Mouse (Mus musculus) heart, adult 2 months (tissue): ENCODE data around the gene Kcnmb3. TPM values are rescaled to one million over a fixed set of nuclear protein-coding genes. Genes with fewer than 3 reads are reported as not detected.

Experiments
- DNase-seq, 2 experiments: peaks; one replicate each; pipeline ENCODE4 v3.0.0; 2021
- H3K27ac ChIP-seq: fragments of 200-600 bp; 2 replicates; pipeline ENCODE4 v1.8.1; 2022
- H3K27me3 ChIP-seq: fragments of 200-500 bp; 2 replicates; pipeline ENCODE4 v1.6.1; 2012; ENCODE audit warnings: mild to moderate bottlenecking, low read length, inconsistent platforms, mixed read lengths; ENCODE audit not compliant: control insufficient read depth, insufficient read depth
- H3K36me3 ChIP-seq: fragments of 200-500 bp; 2 replicates; pipeline ENCODE4 v1.6.1; 2012; ENCODE audit warnings: low read length, inconsistent platforms; ENCODE audit not compliant: control insufficient read depth, insufficient read depth
- H3K4me1 ChIP-seq: fragments of 200-500 bp; 2 replicates; pipeline ENCODE4 v1.6.1; 2011; ENCODE audit warnings: low read length; ENCODE audit not compliant: control insufficient read depth, insufficient read depth
- H3K4me3 ChIP-seq: fragments of 200-600 bp; 2 replicates; pipeline ENCODE4 v1.8.1; 2022
- H3K79me2 ChIP-seq: fragments of 200-500 bp; replicated peaks from 2 replicates; pipeline ENCODE4 v1.6.1; 2012; ENCODE audit warnings: mild to moderate bottlenecking, inconsistent platforms, low read length, moderate library complexity, mixed read lengths; ENCODE audit not compliant: control insufficient read depth, insufficient read depth
- H3K9ac ChIP-seq: fragments of 200-500 bp; 2 replicates; pipeline ENCODE4 v1.6.1; 2012; ENCODE audit warnings: low read depth, mild to moderate bottlenecking, control low read depth, inconsistent platforms, low read length, mixed read lengths
- CTCF ChIP-seq: fragments of 200-600 bp; IDR thresholded peaks from 2 replicates; pipeline ENCODE4 v1.8.1; 2022; ENCODE audit warnings: antibody characterized with exemption, mild to moderate bottlenecking, moderate library complexity
- EP300 ChIP-seq: fragments of 200-500 bp; IDR thresholded peaks from 2 replicates; pipeline ENCODE4 v1.6.1; 2011; ENCODE audit warnings: low read depth, low read length, control low read depth; ENCODE audit not compliant: insufficient read depth
- POLR2A ChIP-seq: fragments of 200-500 bp; IDR thresholded peaks from 2 replicates; pipeline ENCODE4 v1.6.1; 2011; ENCODE audit warnings: mild to moderate bottlenecking, low read depth, low read length, control low read depth; ENCODE audit not compliant: insufficient read depth
- WGBS: fragments of 180-500 bp; shearing (Covaris S2); methylation state at CpG from one replicate; pipeline ENCODE4 v1.1.7; 2018; 5-methylcytosine and 5-hydroxymethylcytosine counted together
- intact Hi-C: fragments of 180-260 bp; cut with DNase I; formaldehyde crosslinking; loops from one replicate; pipeline ENCODE4 v1.15.1; 2025
- polyA plus RNA-seq: library from polyadenylated mRNA; depleted of rRNA; stranded (reverse); fragments of >200 nt; gene quantifications from 2 replicates; pipeline ENCODE4 v1.2.3, GENCODE M21; 2012
- total RNA-seq, 2 experiments: library from RNA; stranded (reverse); gene quantifications; 2 replicates each; pipeline ENCODE4 v1.2.3; 2021

Gene Kcnmb3
- total and polyA plus RNA-seq, 3 experiments = not detected

DNA sequence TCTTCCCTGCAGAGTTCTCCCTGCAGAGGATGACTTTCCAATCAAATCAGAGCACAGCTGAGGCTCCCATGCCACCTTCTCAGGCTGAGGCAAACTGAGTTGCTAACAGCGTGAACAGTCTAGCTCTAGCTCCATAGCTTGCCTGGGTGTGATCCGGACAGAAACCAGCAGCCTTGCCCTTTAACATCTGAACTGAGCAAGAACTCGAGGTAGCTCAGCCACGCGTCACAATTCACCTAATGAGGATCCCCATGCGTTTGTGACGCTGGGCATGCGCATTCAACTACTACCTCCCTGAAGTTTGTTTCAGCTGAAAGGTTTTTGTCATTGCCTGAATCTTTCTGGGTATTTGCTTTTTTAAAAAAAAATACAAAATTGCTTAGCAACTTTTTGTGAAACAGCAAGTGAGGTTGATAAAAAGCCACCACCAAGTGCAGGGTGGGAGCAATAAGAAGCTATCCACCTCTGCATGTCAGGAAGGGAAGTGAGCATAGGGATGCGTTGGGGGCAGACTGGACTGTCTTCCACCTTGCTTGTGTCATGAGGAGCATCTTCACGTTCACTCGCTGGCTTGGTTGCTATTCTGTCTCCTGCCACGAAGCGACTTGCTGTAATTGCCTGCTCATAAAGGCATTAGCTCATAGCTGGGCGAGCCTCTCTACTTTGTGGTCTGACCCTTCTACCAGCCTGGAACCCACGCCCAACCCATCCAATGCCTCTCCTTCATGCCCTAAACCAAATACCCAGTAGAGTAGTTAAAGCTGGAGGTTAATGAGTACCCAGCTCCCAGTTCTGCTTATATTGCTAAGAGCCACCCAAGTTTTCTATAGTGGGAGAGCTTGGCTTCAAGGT lies 1.7 kb downstream of the Kcnmb3 start:
- H3K27ac ChIP-seq = no peak overlapping the region
- no peaks in the 10 kb centered on the region for H3K79me2 ChIP-seq
- TF ChIP-seq CTCF = no peak
- H3K9ac ChIP-seq = no peak overlapping the region
- 80% methylated on average over 15 of the region's 15 CpGs for WGBS
- no peaks in the 10 kb centered on the region for H3K27me3 ChIP-seq
- H3K36me3 ChIP-seq = no peaks in the 10 kb centered on the region
- H3K4me1 ChIP-seq = no peaks in the 10 kb centered on the region
- DNase-seq = peak in 1 of 2 experiments; percentile 29
- intact Hi-C loops = no loop called here
- H3K4me3 ChIP-seq = no peak overlapping the region

DNA sequence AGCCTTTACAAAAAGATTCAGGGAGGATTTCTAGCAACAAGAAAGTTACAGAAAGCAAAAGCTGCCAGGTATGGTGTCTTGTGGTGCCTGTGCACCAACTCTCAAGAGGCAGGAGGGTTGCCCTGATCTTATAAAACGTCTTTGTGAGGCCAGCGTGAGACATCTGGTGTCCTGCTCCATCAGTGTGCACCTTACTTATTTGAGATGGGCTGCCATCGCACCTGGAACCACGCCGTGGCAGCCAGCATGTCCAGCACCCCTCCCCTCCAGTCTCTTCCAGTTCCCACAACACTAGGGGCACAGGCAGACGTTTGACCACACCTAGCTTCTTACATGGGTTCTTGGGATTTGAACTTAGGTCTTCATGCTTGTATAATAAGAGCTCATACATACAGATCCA lies 3.9 kb downstream of the Kcnmb3 start:
- Histone ChIP-seq H3K79me2 (no peaks in the 10 kb centered on the region), H3K27ac (no peak overlapping the region), H3K9ac (no peak overlapping the region), H3K36me3 (no peaks in the 10 kb centered on the region), H3K4me3 (no peak overlapping the region), H3K4me1 (no peaks in the 10 kb centered on the region), H3K27me3 (no peaks in the 10 kb centered on the region)
- TF ChIP-seq EP300 (no peak), POLR2A (no peak), CTCF (no peak)
- intact Hi-C loops = no loop called here
- no peak for DNase-seq
- WGBS = 82% methylated on average over 6 of the region's 6 CpGs

DNA sequence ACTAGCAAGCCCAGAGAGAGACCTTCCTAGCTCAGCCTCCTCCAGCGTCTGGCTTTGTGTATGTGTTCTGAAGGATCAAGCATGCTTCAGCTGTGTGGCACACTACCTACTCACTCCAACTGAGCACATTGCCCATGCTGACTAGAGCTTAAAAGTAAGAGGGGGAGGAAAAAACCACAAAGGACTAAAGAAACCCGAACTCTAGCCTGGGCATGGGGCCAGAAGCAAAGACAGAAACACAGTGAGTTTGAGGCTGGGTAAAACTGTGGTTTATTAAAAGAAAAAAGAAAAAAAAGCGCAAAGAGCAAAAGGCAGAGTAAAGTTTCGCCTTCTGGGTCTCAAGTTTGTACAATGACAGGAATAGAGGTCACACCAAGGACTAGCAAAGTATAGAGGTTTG lies 5.5 kb downstream of the Kcnmb3 start:
- intact Hi-C loops = no loop called here
- no peaks in the 10 kb centered on the region for H3K27me3 ChIP-seq
- TF ChIP-seq CTCF (no peak), EP300 (no peak), POLR2A (no peak)
- no peak for DNase-seq
- no peaks in the 10 kb centered on the region for H3K36me3 ChIP-seq
- H3K9ac ChIP-seq = no peak overlapping the region
- no peaks in the 10 kb centered on the region for H3K79me2 ChIP-seq
- 67% methylated on average over 4 of the region's 4 CpGs for WGBS
- no peak overlapping the region for H3K27ac ChIP-seq
- no peaks in the 10 kb centered on the region for H3K4me1 ChIP-seq
- no peak overlapping the region for H3K4me3 ChIP-seq

DNA sequence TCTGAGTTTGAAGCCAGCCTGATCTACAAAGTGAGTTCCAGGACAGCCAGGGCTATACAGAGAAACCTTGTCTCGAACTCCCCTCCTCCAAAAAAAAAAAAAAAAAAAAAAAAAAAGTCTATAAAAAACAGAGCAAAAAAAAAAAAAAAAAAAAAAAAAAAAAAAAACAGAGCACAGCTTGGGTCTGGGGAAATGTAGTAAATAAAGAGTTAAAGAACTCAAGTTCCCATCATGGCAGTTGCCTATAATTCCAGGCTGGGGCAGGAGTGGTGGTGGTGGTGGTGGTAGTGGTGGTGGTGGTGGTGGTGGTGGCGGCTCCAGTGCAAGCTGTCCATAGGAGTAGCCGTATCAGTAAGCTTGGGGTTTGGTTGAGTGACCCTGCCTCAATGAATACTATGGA lies 9.0 kb downstream of the Kcnmb3 start:
- WGBS = 78% methylated on average over 3 of the region's 3 CpGs
- no peaks in the 10 kb centered on the region for H3K79me2 ChIP-seq
- H3K36me3 ChIP-seq = no peaks in the 10 kb centered on the region
- H3K27me3 ChIP-seq = no peaks in the 10 kb centered on the region
- TF ChIP-seq EP300 (no peak), CTCF (no peak), POLR2A (no peak)
- DNase-seq = no peak
- H3K27ac ChIP-seq = no peak overlapping the region
- no peak overlapping the region for H3K4me3 ChIP-seq
- no peak overlapping the region for H3K9ac ChIP-seq
- no peaks in the 10 kb centered on the region for H3K4me1 ChIP-seq
- intact Hi-C loops = no loop called here

DNA sequence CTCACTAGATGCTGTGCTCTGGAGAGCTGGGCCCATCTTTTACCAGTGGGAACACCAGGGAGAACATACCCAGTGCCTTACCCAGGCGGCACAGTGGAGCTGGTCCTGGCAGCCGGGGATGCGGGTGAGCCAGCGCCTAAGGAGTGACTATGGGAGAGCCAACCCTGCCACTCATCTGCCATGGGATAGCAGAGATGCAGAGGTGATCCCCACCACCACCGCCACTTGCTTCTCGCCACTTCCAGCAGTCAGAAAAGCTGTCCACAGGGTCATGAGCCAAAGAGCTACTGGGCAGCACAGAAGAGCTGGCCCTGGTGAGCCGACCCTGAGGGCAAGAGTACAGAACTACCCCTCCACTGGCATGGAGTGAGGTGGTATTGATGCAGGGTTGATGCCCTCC lies 12.1 kb downstream of the Kcnmb3 start:
- H3K4me3 ChIP-seq = no peak overlapping the region
- TF ChIP-seq CTCF = no peak
- TF ChIP-seq EP300 = no peak
- TF ChIP-seq POLR2A = no peak
- H3K27me3 ChIP-seq = no peaks in the 10 kb centered on the region
- intact Hi-C loops = no loop called here
- 84% methylated on average over 7 of the region's 7 CpGs for WGBS
- DNase-seq = no peak
- no peaks in the 10 kb centered on the region for H3K36me3 ChIP-seq
- H3K4me1 ChIP-seq = no peaks in the 10 kb centered on the region
- no peak overlapping the region for H3K9ac ChIP-seq
- no peak overlapping the region for H3K27ac ChIP-seq
- H3K79me2 ChIP-seq = no peaks in the 10 kb centered on the region

DNA sequence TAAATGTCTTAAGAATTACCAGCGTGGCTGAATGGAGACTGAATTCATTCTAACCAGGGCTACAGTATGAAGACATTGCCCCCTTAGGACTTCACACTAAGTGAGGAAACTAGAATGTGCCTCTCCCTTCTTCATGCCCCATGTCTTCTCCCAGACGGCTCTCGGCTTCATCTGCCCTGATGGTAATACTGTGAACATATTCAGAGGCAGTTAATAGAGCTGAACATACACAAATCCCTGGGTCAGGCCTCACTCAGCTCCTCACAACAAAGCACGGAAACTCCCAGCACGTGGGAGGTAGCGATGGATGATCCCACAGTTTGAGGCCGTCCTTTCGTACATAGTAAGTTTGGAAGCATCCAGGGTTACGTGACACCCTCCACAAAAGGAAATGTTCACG lies 18.8 kb downstream of the Kcnmb3 start:
- TF ChIP-seq CTCF = no peak
- TF ChIP-seq EP300 = no peak
- TF ChIP-seq POLR2A = no peak
- no peak for DNase-seq
- Histone ChIP-seq H3K27ac (no peak overlapping the region), H3K4me1 (peaks cover 6% of the 10 kb centered on the region), H3K9ac (no peak overlapping the region), H3K36me3 (no peaks in the 10 kb centered on the region), H3K4me3 (no peak overlapping the region), H3K79me2 (no peaks in the 10 kb centered on the region), H3K27me3 (no peaks in the 10 kb centered on the region)
- 67% methylated on average over 10 of the region's 10 CpGs for WGBS
- intact Hi-C loops = no loop called here
